Mouse (Mus musculus): ENCODE measurements around the gene Myo18a.

Gene Myo18a

DNA sequence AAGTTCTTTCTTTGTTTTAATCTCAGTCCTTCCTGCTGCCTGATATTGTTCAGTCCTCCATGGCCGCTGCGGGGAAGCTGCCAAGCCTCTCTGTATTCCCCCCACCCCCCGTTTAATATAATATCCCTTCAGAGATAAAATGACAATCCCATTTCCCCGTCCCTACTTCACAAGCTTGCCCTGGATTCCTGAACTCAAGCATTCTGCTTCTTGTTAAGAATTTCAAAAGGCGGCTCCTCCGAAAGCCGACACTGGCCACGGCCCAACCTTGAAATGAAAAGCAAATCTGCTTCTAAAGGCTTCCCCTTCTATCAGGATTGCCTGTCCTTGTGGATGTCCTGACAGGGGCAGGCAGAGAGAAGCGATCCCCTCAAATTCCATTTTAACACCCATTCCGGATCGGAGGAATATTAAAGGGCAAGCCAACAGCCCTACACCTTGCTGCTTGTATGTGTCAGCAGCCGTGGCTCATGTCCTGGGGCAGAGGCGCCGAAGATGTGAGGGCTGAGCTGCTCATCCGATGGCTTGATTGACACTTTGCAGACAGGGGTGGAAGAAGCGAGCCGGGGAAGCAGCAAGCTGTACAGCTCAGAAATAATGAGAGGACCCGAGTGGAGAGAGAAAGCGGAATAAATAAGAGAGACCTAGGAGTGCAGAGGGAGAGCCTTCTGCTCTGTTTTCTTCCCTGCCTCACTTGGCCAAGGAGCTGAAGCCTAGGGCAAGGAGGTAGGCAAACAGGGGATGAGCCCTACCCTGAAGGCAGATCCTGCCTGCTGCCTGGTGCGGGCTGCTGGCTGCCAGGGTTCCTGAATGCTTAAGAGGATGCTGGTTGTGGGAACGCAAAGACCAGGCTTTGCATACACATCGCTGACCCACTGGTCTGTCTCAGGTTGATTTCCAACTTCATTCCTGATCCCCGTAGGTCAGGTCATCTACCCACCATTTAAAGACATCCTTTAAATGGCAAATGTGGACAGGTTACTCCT lies 134.1 kb downstream of the Myo18a start:
- no peak for DNase-seq (ENCODE audit: low spot score in 2 of 2)

DNA sequence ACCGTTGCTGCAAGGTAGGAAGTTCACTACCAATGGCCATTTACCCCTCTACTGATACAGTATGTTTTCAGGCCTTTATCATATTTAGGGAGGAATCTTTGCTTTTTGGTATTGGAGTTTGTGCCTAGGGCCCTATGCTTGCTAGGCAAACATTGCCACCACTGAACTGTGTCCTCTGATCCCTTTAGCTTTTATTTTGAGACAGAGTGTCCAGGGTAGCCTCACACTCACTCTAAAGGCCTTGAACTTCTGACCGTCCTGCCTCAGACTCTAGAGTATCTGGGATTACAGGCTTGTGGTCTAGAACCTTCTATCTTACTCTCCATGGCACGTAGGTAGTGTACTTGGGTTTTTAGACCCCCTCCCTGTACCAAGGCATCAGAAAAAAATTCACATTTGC lies 137.1 kb downstream of the Myo18a start:
- DNase-seq (ENCODE audit: low spot score in 2 of 2), result no peak

GRCm38 (mm10) chr11:77900696-77901095 lies 137.7 kb downstream of the Myo18a start:
- DNase-seq (ENCODE audit: low spot score in 2 of 2), result no peak

DNA sequence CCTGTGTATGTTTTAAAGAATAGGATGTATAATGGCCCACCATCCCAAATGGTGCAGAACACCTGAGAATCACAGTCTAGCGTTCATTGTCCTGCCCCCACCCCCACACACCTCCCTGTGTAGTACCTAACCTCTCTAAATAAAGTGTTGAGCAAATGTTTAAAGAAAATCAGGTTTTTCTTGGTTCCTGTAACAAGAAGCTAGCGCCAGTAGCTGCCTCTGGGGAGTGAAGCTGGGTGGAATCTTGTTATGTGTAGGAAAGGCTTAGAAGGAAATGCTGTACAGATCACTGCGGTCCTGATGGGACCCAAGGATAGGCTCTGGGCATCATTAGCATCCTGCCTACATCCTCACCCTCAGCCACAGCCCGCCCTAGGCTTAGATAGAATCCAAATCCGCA lies 138.3 kb downstream of the Myo18a start:
- no peak for DNase-seq (ENCODE audit: low spot score in 2 of 2)

GRCm38 (mm10) chr11:77901775-77902355 lies 138.8 kb downstream of the Myo18a start:
- DNase-seq (ENCODE audit: low spot score in 2 of 2), result no peak

GRCm38 (mm10) chr11:77903761-77904160 lies 140.7 kb downstream of the Myo18a start:
- DNase-seq (ENCODE audit: low spot score in 2 of 2), result no peak

DNA sequence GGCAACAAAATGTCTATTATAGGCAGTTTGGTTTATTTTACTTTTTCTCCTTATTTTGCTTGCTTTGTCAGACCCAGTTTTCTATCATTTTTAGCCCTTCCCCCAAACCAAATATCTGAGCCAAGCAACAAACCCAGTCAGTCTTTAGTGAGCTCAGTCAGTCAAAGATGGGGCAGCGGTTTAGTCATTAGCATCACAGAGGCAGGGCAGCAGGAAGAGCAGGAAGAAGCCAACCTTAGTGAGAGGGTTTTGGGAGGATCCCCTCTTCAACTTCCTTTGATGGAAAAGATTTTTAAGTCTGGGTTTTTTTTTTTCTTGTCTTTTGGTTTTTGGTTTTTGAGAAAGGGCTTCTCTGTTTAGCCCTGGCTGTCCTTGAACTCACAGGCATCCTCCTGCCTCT lies 141.7 kb downstream of the Myo18a start:
- DNase-seq (ENCODE audit: low spot score in 2 of 2), result no peak

GRCm38 (mm10) chr11:77906097-77906687 lies 143.1 kb downstream of the Myo18a start:
- no peak for DNase-seq (ENCODE audit: low spot score in 2 of 2)

DNA sequence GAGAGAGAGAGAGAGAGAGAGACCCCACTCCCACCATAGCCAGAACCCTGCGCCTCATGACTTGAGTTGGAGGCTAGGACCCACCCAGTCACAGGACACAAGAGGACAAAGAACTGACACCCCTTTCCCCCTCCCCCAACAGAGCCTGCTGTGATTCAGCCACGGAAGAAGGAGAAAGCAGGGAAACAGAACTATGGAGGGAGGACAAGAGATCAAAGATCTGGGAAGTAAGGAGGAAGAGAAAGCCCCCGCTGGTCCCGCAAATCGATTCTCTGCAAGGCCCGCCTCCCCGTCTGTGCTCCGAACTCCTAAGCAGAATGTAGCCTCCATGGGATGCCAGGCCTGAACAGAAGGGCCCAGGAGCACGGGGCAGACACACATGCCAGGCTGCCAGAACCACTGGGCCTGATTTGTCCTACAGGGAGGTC lies 143.7 kb downstream of the Myo18a start:
- DNase-seq (ENCODE audit: low spot score in 2 of 2), result no peak

GRCm38 (mm10) chr11:77908468-77908867 lies 145.4 kb downstream of the Myo18a start:
- no peak for DNase-seq (ENCODE audit: low spot score in 2 of 2)

DNA sequence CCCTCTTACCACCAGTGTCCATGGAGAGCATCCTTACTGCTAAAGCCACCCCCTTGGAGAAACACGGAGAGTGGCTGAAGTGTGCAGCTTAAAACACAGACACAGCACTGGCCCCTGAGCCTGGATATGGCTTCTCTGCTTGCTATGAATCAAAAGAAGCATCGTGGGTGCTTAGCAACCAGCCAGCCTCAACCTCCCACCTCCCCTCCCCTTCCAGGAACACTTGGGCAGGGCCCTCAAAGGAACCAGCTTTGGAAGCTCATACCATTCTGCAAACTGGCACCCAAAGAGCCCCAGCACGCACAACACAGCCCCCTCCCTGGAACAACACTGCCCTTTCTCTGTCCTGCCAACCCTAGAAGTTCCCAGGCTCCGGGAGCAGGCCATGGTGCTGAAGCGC lies 146.3 kb downstream of the Myo18a start:
- no peak for DNase-seq (ENCODE audit: low spot score in 2 of 2)

DNA sequence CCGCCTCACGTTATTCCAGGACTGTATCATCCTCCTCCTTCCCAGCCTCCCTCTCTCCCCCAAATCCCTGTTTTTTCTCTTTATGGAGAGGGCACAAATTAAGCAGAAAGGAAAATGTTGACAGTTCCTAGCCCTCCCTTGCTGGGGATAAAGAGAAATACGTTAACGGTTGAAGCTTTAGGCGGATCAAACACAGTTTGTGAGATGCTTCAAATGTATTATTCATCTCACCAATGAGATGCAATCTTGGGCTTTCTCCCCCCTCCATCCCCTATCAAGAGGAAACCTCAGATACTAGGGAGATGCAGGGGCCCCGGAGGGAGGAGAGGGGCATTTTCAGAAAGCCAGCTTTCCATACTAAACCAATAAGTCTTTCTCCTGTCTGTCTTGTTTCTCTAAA lies 146.7 kb downstream of the Myo18a start:
- no peak for DNase-seq (ENCODE audit: low spot score in 2 of 2)

GRCm38 (mm10) chr11:77913505-77913904 lies 150.5 kb downstream of the Myo18a start:
- no peak for DNase-seq (ENCODE audit: low spot score in 2 of 2)

DNA sequence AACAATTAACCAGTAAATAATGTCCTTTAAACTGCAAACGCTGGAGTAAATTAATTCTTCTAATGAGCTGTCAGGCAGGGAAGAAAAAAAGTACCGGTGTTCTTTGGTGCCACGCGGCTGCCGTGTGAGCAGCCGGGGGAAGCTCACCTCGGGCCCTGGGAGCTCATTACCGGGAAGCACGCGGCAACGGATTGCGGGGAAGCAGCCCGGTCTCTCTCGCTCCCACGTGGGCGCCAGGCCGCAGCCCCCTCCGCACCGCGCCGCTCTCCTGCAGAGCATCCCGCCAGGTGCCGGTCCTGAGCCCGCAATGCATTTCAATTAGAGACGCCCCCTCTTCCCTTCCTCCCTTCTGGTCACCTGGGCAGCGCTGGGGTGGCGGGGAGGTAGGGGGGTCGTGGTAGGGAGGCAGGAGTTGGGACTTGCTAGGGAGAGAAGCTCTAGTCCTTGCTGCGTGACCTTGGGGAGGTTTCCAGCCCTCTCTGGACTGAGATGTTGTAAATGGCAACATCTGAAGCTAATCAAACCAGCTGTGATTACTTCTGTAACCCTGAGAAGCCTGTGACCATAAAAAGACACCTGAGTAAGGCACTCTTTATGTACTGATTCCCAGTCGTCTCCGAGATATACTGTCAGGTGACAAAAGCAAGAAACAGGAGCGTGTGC lies 151.7 kb downstream of the Myo18a start:
- DNase-seq (ENCODE audit: low spot score in 2 of 2), result no peak
